Comparison of ENCODE assay signal across 28 mouse cellular contexts in genomic region chr1:106102537-106102936, GRCm38 (mm10).
DNase-seq lines count a peak whose midpoint lies in the region; ATAC-seq lines count a peak whose summit lies in the region.
"Had no signal": no experiment of that assay in that cellular context is flagged by ENCODE, and none has a peak within 500 bp of the region (broad histone marks: within the 10 kb centered on the region; RNA-seq: fewer than 3 reads in every experiment).

No protein-coding gene starts in this region.

- ATAC-seq in kidney, embryonic 14.5 days (ENCODE audit: low FRiP score, low TSS enrichment), result peak; percentile 46; the same call in 1 of the 2 replicates
- peak; percentile 88 for ATAC-seq in kidney, embryonic 16.5 days (ENCODE audit: low FRiP score, low TSS enrichment)
- no peak for ATAC-seq in hindbrain, embryonic 16.5 days
- ATAC-seq: forebrain, embryonic 13.5 days; forebrain, embryonic 16.5 days; Patski had no signal

- H3K4me2 ChIP-seq in kidney, embryonic 14.5 days (replicated peaks; ENCODE audit: low read depth, low read length), result no peak overlapping the region
- H3K4me2 ChIP-seq in kidney, embryonic 16.5 days (replicated peaks; ENCODE audit: low read depth, low read length), result no peak overlapping the region
- H3K4me2 ChIP-seq in hindbrain, embryonic 16.5 days (ENCODE audit: low read length), result no peak overlapping the region
- H3K4me2 ChIP-seq: forebrain, embryonic 13.5 days; heart, embryonic 12.5 days; heart, embryonic 15.5 days; hindbrain, embryonic 12.5 days; hindbrain, embryonic 15.5 days had no signal

- H3K4me1 ChIP-seq in kidney, embryonic 14.5 days (ENCODE audit: control insufficient read depth, insufficient read depth, low read length), result no peaks in the 10 kb centered on the region
- H3K4me1 ChIP-seq in kidney, embryonic 16.5 days (ENCODE audit: insufficient read depth, low read length), result no peaks in the 10 kb centered on the region
- no peaks in the 10 kb centered on the region for H3K4me1 ChIP-seq in hindbrain, embryonic 16.5 days (ENCODE audit: control insufficient read depth, insufficient read depth, low read depth, low read length)
- H3K4me1 ChIP-seq: forebrain, embryonic 10.5 days; forebrain, embryonic 13.5 days; heart, embryonic 12.5 days; heart, embryonic 15.5 days; hindbrain, embryonic 12.5 days; hindbrain, embryonic 15.5 days had no signal

- no peak overlapping the region for H3K27ac ChIP-seq in kidney, embryonic 14.5 days (ENCODE audit: low read depth, low read length)
- H3K27ac ChIP-seq in kidney, embryonic 16.5 days (ENCODE audit: low read length), result no peak overlapping the region
- H3K27ac ChIP-seq in hindbrain, embryonic 16.5 days (ENCODE audit: low read depth, low read length), result no peak overlapping the region
- H3K27ac ChIP-seq: forebrain, embryonic 10.5 days; forebrain, embryonic 13.5 days; gastrocnemius, adult 2 months; heart, embryonic 15.5 days; hindbrain, embryonic 12.5 days; hindbrain, embryonic 15.5 days had no signal

- no peaks in the 10 kb centered on the region for H3K36me3 ChIP-seq in kidney, embryonic 14.5 days (ENCODE audit: control insufficient read depth, insufficient read depth, low read length)
- H3K36me3 ChIP-seq in kidney, embryonic 16.5 days (ENCODE audit: insufficient read depth, low read length), result no peaks in the 10 kb centered on the region
- H3K36me3 ChIP-seq in hindbrain, embryonic 16.5 days (ENCODE audit: control insufficient read depth, insufficient read depth, low read length), result no peaks in the 10 kb centered on the region
- H3K36me3 ChIP-seq: forebrain, embryonic 10.5 days; G1E; heart, embryonic 12.5 days; heart, embryonic 15.5 days; hindbrain, embryonic 12.5 days; hindbrain, embryonic 15.5 days had no signal

- WGBS in kidney, embryonic 14.5 days, result 69% methylated on average over 5 of the region's 5 CpGs
- WGBS in kidney, embryonic 16.5 days, result 58% methylated on average over 5 of the region's 5 CpGs
- 71% methylated on average over 5 of the region's 5 CpGs for WGBS in hindbrain, embryonic 16.5 days

- no peaks in the 10 kb centered on the region for H3K9me3 ChIP-seq in kidney, embryonic 14.5 days (ENCODE audit: control insufficient read depth, low read length)
- no peaks in the 10 kb centered on the region for H3K9me3 ChIP-seq in kidney, embryonic 16.5 days (ENCODE audit: low read length)
- H3K9me3 ChIP-seq in hindbrain, embryonic 16.5 days (ENCODE audit: control insufficient read depth, low read length), result no peaks in the 10 kb centered on the region
- H3K9me3 ChIP-seq: forebrain, embryonic 10.5 days; forebrain, embryonic 13.5 days; G1E; heart, embryonic 12.5 days; heart, embryonic 15.5 days; hindbrain, embryonic 12.5 days; hindbrain, embryonic 15.5 days had no signal

- H3K27me3 ChIP-seq in kidney, embryonic 14.5 days (ENCODE audit: control insufficient read depth, insufficient read depth, low read length), result no peaks in the 10 kb centered on the region
- H3K27me3 ChIP-seq in kidney, embryonic 16.5 days (ENCODE audit: insufficient read depth, low read length), result no peaks in the 10 kb centered on the region
- no peaks in the 10 kb centered on the region for H3K27me3 ChIP-seq in hindbrain, embryonic 16.5 days (replicated peaks; ENCODE audit: control insufficient read depth, insufficient read depth, low read length)
- H3K27me3 ChIP-seq: CH12.LX; forebrain, embryonic 13.5 days; heart, embryonic 12.5 days; heart, embryonic 15.5 days; hindbrain, embryonic 12.5 days; hindbrain, embryonic 15.5 days had no signal

- H3K9ac ChIP-seq in kidney, embryonic 14.5 days (ENCODE audit: low read depth, low read length), result no peak overlapping the region
- H3K9ac ChIP-seq in kidney, embryonic 16.5 days (replicated peaks; ENCODE audit: low read length), result no peak overlapping the region
- H3K9ac ChIP-seq in hindbrain, embryonic 16.5 days (ENCODE audit: low read depth, low read length), result no peak overlapping the region
- H3K9ac ChIP-seq: forebrain, embryonic 13.5 days; heart, embryonic 12.5 days; heart, embryonic 15.5 days; hindbrain, embryonic 12.5 days; hindbrain, embryonic 15.5 days had no signal

- H3K4me3 ChIP-seq in kidney, embryonic 14.5 days (ENCODE audit: low read length), result no peak overlapping the region
- no peak overlapping the region for H3K4me3 ChIP-seq in kidney, embryonic 16.5 days (ENCODE audit: low read length)
- H3K4me3 ChIP-seq in hindbrain, embryonic 16.5 days (ENCODE audit: low read length), result no peak overlapping the region
- H3K4me3 ChIP-seq: forebrain, embryonic 10.5 days; forebrain, embryonic 13.5 days; gastrocnemius, adult 2 months; heart, embryonic 12.5 days; heart, embryonic 15.5 days; hindbrain, embryonic 12.5 days; hindbrain, embryonic 15.5 days had no signal

- DNase-seq in kidney, adult 11 months, result peak; percentile 5
- no peak for DNase-seq in kidney, postnatal 25 days
- peak; percentile 13 to 25 for DNase-seq in kidney, postnatal 36 days
- no peak for DNase-seq in right cerebral cortex, adult 2 months (ENCODE audit: low spot score in 2 of 2)
- DNase-seq: adrenal gland, postnatal 10 days; adrenal gland, postnatal 36 days; B cell, adult 2 months; cerebellum, adult 18-20 months; cerebellum, adult 9-10 months; cerebellum, postnatal 14 days; gastrocnemius, adult 2 months; gastrocnemius, postnatal 14 days; heart, adult 18-20 months; heart, postnatal 10 days; heart, postnatal 4 days had no signal

Comparison
In these comparisons a context has a peak if more than half of its experiments do, and no peak if none do; other contexts are left out.
1. DNase-seq: peak in kidney, adult 11 months (single experiment) and kidney, postnatal 36 days (2 of 2); none in kidney, postnatal 25 days (0 of 2) and right cerebral cortex, adult 2 months (0 of 2).